Mouse (Mus musculus) effector memory CD4-positive, alpha-beta T cell, adult 5 months (primary cell): ENCODE results near the gene Myh6. TPM values are rescaled to one million over a fixed set of nuclear protein-coding genes. Genes with fewer than 3 reads are reported as not detected.

Experiments used
- polyA plus RNA-seq: library from polyadenylated mRNA; unstranded; fragments of 100-300 nt; shearing (Covaris generic); gene quantifications from one replicate; pipeline ENCODE4 v1.2.1, GENCODE M21; 2017

The Myh6 gene
- polyA plus RNA-seq = not detected

DNA sequence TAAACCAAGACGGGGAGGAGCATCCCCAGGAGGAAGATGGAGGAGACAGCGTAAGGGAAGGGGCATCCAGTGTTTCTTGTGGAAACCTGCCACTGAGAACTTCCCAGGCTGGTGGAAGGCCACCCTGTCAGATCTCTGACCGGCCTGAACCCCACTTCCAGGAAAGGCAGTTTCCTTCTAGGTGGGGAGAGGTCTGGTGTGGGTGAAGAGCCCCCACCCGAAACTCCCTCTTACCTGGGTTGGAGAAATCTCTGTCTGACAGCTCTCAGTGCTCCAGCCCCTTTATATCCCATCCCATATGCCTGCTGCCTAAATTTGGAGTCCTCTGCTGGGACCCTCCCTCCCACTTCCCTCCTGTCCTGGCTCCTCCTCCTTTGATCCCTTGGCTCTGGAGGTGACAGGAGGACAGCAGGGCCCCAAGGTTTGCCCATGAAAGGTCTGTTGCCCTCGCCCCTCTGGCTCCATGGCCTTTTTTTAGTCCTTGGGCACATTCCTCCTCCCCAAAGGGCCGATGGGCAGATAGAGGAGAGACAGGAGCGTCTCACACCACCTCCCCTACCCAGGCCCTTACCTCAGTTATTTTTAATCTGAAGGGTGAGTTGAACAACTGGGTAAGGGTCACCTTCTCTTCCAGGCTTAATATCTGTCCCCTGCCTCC, at the start of gene Myh6:
Myh6 (minus strand) TSS at position 608 of the 658 bp plus-strand sequence.

DNA sequence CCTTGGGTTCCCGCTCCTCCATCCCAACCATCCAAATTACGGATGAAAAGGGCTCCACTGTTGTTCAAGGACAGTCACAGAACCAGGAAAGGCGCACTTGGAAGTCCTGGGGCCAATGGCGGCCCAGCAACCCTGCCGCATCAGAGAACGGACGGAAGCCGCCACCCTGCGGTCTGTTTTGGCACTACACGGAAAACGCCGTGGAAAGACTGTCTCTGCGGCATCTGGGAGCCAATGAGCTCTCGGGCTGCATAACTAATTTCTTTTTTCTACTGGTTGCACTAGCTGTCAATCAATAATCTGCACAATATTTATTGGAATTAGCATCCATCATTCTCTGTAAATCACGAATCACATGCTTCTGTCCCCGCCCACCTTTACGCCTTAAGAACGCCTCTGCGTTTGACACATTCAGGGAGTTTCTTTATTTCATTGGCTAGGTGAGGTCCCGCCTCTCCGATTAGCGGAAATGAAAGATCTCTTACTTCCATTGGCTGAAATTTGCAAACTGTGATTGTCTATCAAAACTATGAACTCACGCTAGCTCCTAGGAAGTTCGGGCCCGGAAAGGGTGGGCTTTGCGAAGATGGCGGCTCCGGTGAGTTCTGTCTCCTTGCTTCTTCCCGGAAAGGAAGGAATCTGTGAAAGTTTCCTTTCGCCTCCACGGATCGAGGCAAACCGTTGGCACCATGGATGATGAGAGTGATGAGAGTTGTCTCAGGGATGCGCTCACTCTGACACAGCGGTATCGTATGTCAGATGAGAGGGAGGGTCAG, 48.5 kb upstream of the Myh6 start, which contains the start of gene Ngdn:
Ngdn (plus strand) TSS at position 464 of the 776 bp plus-strand sequence.

DNA sequence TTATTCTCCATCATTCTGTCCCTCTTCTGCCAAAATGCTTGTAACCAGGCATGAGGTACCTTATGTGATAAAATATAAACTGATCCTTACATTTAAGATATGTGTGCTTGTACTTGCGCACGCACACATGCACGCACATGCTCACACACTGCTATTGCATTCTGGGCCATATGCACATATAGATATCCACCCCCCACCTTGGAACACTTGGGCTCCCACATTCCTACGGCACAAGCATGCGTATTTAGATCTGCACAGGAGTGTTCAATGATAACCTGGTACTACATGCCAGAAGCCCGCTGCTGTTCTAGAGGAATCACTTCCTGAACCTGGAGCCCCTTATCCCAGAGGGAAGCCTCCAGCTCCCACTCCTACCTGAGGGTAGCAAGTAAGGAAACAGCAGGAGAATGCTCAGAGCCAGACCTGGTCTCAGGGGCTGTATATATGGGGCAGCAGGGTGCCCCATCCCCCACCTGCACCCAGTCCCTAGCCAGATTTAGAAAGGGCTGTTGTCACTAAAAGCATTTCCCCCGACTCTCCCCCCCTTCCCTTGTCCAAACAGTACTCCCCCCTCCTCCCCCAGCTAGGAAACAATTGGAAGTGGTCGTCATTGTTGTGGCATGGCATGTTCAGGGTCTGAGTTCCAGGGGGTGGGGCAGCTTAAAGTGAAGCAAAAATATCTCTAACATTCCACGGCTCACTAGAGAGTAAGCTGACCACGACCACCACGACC, 27.6 kb upstream of the Myh6 start, which contains the start of gene Myh7:
Myh7 (minus strand) TSS at position 491 of the 733 bp plus-strand sequence.

DNA sequence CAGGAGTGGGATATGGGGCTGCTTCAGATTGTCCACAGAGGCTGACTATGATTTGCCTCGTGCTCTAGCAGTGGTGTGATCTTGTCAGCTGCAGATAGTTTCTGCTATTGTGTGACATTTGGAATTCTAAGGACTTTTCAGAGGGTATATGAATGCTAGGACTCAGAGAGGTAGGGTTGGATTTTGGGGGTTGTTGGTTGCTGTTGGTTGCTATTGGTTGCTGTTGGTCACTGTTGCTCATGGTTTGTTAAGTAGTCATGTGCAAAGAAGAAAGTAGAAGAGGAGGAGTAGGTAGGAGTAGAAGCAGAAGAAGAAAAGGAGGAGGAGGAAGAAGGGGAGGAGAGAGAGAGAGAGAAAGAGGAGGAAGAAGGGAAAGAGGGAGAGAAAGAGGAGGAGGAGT, 9.9 kb upstream of the Myh6 start, which contains the start of gene Gm17428:
Gm17428 (plus strand) TSS at position 301 of the 400 bp plus-strand sequence.

DNA sequence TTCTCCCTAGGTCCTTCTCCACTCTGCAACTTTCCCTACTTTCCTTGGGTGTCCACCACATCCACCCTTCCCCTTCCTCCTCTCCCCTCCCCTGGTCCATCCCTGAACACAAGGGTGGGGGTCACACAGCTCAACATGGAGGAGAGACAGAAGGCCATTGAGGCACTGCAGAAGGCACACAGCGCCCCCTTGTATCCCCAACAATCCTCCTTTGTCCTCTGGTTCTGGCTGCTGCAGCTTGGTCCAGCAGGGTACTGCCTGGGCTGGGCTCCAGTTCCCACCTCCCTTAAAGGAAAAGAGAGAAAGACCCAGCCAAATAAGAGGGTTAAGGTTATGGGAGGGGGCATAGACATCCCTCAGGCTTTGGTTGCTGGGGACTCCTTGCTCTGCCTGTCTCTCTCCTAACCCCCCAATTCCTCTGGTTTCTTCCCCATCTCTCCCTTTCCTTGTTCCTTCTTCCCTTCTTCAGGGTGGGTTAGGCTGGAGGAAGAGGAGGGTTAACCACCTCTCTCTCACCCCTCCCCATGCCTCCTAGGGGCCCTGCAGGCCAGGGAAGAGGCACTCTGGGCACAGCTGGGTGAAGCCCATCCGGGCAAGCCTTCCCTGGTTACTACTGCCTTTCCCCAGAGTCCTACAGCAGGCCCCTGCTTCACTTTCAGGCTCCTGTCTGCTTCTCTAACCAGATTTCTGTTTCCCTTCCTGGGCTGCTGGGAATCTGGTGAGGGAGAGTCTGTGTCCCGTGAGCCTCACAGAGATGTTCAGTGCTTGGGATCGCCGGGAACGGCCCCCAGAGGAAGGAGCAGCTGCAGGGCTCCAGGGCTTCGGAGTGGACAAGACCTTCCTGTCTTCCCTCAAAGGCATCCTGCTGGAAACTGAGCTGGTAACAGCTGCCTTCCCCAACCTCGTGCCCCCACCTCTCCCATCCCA, 30.6 kb downstream of the Myh6 start, which contains the start of gene Cmtm5:
Cmtm5 (plus strand) TSS at position 358 of the 927 bp plus-strand sequence.

DNA sequence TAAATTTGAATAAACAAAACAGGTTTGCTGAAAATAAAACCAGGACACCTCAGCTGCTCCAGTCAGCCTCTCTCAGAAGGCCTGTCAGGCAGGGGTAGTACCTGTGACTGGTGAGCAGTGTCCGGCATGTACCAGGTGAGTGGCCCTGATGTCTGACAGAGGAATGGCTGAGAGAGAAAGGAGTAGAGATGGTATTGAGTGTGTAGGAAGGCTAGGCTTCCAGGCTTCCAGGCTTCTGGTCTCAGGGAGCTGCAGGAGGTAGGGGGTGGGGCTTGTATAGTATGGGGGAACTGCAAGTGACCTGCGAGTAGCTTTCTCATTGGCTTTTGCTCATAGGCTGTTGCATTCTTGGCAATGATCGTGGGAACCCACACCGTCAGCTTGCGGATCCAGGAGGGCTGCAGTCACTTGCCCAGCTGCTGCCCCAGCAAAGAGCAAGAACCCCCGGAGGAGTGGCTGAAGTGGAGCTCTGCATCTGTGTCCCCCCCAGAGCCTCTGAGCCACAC, 34.0 kb downstream of the Myh6 start, which contains the start of gene Il25:
Il25 (plus strand) TSS at position 51 of the 506 bp plus-strand sequence.

DNA sequence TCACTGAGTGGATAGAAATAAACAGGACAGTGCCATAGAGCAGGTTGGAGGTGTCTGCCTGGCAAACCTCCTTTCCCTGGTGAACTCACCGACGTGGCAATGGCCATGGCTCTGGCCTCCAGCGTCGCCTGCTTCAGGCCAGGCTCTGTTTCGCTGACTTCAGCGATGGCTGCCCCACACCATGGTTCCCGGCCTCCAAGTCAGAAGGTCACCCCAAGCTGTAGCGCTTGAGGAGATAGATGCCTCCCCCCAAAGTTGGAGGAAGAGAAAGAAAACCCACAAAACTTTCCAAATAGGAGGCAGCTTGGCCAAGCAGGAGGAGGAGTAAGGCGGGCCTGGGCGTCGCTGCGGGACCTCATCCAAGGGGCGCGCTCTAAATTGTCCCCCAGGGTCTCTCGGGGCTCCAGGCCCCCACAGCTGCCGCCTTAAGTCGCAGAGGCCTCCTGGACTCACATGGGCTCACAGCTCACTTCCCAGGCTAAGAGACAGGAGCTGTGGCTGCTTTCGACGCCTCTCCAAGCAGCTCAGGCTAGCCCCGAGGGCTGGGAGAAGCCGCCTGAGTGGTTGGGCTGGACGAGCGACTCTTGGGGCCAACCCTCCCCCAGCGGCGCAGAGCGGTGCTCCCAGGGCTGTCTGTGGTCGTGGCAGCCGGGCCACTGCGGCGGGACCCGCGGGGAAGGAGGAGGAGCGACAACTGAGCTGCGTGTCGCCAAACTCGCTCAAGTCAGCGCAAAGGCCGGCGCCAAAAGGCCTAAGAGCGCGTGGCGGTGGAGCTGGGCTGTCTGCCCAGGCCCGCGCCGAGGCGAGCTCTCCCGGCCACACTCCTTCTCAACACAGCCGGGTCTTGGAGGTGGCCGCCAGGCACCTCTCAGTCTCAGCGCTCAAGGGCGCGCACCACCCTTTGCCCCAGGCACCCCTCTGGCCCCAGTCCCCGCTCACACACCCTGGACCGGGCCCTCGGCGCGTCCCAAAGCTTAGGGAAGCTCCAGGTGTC, 41.1 kb downstream of the Myh6 start, which contains the start of gene Efs:
Efs (minus strand) TSS at position 778 of the 994 bp plus-strand sequence.

DNA sequence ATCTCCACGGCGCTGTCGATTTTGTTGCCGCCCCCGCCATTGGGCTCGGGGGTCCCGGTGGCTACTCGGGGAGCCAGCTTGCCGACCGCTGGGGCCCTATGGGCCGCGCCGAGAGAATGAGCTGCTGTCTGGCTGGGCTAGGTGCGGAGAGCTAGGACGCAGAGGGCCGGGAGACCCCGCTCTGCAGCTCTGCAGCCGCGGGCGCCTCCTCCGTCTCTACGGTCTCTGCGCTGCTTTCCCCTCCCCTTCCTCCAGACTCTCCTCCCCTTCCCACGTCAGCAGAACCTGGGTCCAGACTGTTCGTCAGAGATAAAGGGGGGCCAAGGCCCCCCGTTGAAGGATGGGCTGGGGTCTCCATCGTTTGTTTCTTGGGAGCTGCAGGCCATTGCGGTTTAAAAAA, 53.8 kb downstream of the Myh6 start, which contains the start of gene Slc22a17:
Slc22a17 (minus strand) TSS at position 247 of the 400 bp plus-strand sequence.

DNA sequence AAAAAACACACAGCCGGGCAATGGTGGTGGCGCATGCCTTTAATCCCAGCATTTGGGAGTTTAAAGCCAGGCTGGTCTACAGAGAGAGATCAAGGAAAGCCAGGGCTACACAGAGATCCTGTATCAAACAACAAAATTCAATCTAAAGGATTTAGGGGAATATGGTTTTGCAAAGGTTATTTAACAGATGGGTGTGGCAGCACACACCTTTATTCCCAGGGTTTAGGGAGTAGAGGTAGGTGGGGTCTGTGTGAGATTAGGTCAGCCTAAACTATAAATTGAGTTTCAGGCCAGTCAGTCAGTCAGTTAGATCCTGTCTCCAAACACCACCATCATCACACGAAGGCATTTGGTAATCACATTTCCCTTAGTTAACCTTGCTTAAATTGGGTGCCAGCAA, 74.5 kb downstream of the Myh6 start, which contains the start of gene Pabpn1:
Pabpn1 (plus strand) TSS at position 301 of the 400 bp plus-strand sequence.

Other genes with a start within 250 kb of the Myh6 start
- gene Slc7a8, start 185.0 kb downstream of the Myh6 start, polyA plus RNA-seq = not detected
- gene Rnf212b, start 152.8 kb downstream of the Myh6 start, polyA plus RNA-seq = not detected
- 7.2 TPM for gene Homez, start 96.0 kb downstream of the Myh6 start, polyA plus RNA-seq
- gene Ppp1r3e, start 89.4 kb downstream of the Myh6 start, polyA plus RNA-seq = 2.8 TPM
- 0.16 TPM for gene Bcl2l2, start 83.5 kb downstream of the Myh6 start, polyA plus RNA-seq
- not detected for gene Gm20521, start 83.5 kb downstream of the Myh6 start, polyA plus RNA-seq
- 198 TPM for gene Pabpn1, start 74.4 kb downstream of the Myh6 start, polyA plus RNA-seq
- gene Slc22a17, start 53.8 kb downstream of the Myh6 start, polyA plus RNA-seq = 1.7 TPM
- gene Efs, start 40.8 kb downstream of the Myh6 start, polyA plus RNA-seq = not detected
- gene Il25, start 34.2 kb downstream of the Myh6 start, polyA plus RNA-seq = not detected
- gene Cmtm5, start 30.7 kb downstream of the Myh6 start, polyA plus RNA-seq = not detected
- not detected for gene Gm17428, start 10.0 kb upstream of the Myh6 start, polyA plus RNA-seq
- gene Myh7, start 27.7 kb upstream of the Myh6 start, polyA plus RNA-seq = not detected
- gene Ngdn, start 48.5 kb upstream of the Myh6 start, polyA plus RNA-seq = 107 TPM
- 13.4 TPM for gene Zfhx2, start 125.4 kb upstream of the Myh6 start, polyA plus RNA-seq
- 10.8 TPM for gene Thtpa, start 127.9 kb upstream of the Myh6 start, polyA plus RNA-seq
- gene Ap1g2, start 139.7 kb upstream of the Myh6 start, polyA plus RNA-seq = 145 TPM
- gene Jph4, start 150.0 kb upstream of the Myh6 start, polyA plus RNA-seq = not detected